Mouse (Mus musculus) embryonic fibroblast, embryonic 13.5 days (primary cell): ENCODE results near the gene Oxsm. TPM values are rescaled to one million over a fixed set of nuclear protein-coding genes. Genes with fewer than 3 reads are reported as not detected.

Experiments
- H3K27ac ChIP-seq: 2 replicates; pipeline ENCODE4 v1.5.1; 2012; ENCODE audit warnings: low read length, control low read depth, inconsistent platforms; ENCODE audit not compliant: insufficient read depth
- H3K4me1 ChIP-seq: 2 replicates; pipeline ENCODE4 v1.6.1; 2011; ENCODE audit warnings: low read length; ENCODE audit not compliant: control insufficient read depth, insufficient read depth
- H3K4me3 ChIP-seq: 2 replicates; pipeline ENCODE4 v1.5.1; 2011; ENCODE audit warnings: mild to moderate bottlenecking, control low read depth, low read length; ENCODE audit not compliant: insufficient read depth
- CTCF ChIP-seq: IDR thresholded peaks from 2 replicates; pipeline ENCODE4 v1.5.1; 2011; ENCODE audit warnings: mild to moderate bottlenecking, control low read depth, low read length, moderate library complexity, borderline replicate concordance; ENCODE audit not compliant: insufficient read depth
- POLR2A ChIP-seq: IDR thresholded peaks from 2 replicates; pipeline ENCODE4 v1.6.1; 2011; ENCODE audit warnings: low read depth, mild to moderate bottlenecking, control low read depth, low read length, moderate library complexity
- polyA plus RNA-seq: library from polyadenylated mRNA; stranded (reverse); fragments of >200 nt; gene quantifications from 2 replicates; pipeline ENCODE4 v1.2.4, GENCODE M21; 2011; ENCODE audit warnings: low read depth; ENCODE audit not compliant: missing spikeins, insufficient read length

The Oxsm gene
- polyA plus RNA-seq, 1 experiment = 8.1 TPM

- no peaks in the 10 kb centered on the region for H3K4me1 ChIP-seq
- TF ChIP-seq POLR2A = peak; percentile 71
- no peak for TF ChIP-seq CTCF
- peak overlapping the region; percentile 71 for H3K27ac ChIP-seq
- H3K4me3 ChIP-seq = peak overlapping the region; percentile 70
These were observed 6.5 kb downstream of the Oxsm start for GRCm38 (mm10) chr14:16242947-16243602.

DNA sequence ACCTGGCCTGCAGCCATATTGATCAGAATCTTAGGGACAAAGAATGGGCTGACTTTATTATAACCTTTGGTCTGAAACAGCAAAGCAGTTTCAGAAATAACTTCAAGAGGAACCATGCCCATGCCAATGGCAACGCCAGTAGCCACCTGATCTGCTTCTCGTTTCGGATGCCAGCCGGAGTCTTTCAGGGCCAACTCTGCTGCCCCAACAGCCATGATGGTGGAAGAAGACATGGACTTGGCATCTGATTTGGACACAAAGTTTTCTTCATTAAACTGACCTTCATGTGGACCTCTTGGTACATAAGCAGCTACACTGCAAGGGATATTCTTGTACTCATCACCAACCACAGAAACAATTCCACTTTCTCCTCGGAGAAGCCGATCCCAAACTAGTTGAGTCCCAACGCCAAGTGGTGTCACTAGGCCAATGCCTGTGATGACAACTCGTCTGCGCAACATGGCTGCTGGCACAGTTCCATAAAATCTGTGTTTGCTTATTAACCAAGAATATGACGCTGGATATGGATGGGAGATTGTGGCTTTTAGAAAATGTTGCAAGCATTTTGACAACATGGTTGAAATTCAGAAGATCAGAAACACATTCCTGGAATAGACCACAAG, 7.3 kb downstream of the Oxsm start:
- TF ChIP-seq CTCF (no peak), POLR2A (no peak)
- H3K4me3 ChIP-seq = peak overlapping the region; percentile 70
- H3K4me1 ChIP-seq = no peaks in the 10 kb centered on the region
- H3K27ac ChIP-seq = no peak overlapping the region

DNA sequence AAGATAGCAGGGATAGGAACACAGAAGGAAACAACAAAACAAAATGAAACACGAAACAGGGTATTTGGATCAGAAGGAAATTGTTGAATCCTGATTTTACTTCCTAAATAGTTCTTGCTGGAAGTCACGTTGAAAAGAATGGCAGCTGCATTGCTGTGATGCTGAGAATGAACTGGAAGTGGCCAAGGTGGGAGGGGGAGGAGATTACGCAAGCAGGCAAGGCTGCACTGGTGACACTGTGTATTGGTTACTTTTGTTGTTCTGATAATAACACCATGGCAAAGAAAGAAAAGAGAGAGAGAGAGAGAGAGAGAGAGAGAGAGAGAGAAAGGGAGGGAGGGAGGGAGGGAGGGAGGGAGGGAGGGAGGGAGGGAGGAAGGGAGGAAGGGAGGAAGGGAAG, 13.1 kb downstream of the Oxsm start:
- no peak for TF ChIP-seq CTCF
- no peak for TF ChIP-seq POLR2A
- Histone ChIP-seq H3K27ac (no peak overlapping the region), H3K4me3 (no peak overlapping the region), H3K4me1 (no peaks in the 10 kb centered on the region)

DNA sequence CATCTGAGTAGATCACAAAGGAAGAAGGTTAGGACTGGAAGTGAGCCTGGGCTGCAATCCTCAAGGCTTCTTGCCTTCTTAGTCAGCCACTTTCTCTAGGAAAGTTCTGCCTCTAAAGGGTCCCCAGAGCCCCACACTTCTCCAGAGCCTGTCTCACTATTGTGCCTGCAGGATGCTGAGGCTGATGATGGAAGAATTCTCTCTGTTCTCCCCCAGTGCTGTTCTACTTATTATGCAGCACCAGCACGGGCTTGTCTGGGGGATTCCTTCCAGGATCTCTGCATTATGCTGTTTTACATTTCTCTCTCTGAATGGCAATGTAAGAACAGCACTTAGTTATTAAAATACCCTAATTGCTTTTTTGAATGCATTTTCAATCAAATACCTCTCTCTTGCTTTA, 16.1 kb downstream of the Oxsm start:
- H3K4me1 ChIP-seq = no peaks in the 10 kb centered on the region
- H3K27ac ChIP-seq = no peak overlapping the region
- no peak overlapping the region for H3K4me3 ChIP-seq
- TF ChIP-seq POLR2A = no peak
- no peak for TF ChIP-seq CTCF

DNA sequence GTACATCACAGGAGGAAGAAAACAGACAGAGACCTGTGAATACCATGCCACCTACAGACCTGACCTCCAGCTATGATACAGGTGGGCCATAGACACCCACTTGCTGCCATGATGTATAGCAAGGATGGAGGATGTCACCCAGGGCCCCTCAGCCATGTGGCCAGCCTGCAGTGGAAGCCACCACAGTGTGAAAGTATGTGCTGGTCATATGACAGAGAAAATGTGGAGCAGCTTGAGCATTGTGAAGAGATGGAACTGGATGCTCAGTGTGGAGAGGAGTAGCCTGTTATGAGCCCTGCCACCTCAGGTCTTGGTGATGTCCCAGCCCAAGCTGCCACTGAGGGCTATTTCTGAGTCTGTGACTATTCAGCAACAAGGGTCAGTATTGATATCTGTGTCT, 19.0 kb downstream of the Oxsm start:
- no peak for TF ChIP-seq CTCF
- TF ChIP-seq POLR2A = no peak
- Histone ChIP-seq H3K4me3 (no peak overlapping the region), H3K4me1 (no peaks in the 10 kb centered on the region), H3K27ac (no peak overlapping the region)

- H3K4me1 ChIP-seq = no peaks in the 10 kb centered on the region
- TF ChIP-seq POLR2A (no peak), CTCF (no peak)
- H3K27ac ChIP-seq = no peak overlapping the region
- H3K4me3 ChIP-seq = no peak overlapping the region
These were observed 20.2 kb downstream of the Oxsm start for GRCm38 (mm10) chr14:16229395-16229794.

DNA sequence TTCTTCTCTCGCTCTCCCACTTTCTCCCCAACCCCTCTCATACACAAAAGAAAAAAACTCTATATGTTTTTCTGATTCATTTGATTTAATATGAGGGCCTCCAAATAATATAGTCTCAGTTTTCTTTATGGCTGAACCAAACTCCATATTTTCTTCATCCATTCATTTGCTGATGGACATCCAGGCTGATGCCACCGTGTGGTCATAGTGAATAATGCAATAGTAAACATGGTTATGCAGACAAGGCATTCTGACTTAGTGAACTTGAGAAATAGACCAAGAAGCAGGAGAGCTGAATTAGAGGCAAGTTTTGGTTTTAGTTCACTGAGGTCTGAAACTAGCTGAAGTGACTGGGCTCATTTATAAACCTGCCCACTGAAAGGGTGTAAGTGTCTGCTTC, 30.6 kb downstream of the Oxsm start:
- TF ChIP-seq POLR2A (no peak), CTCF (no peak)
- H3K4me1 ChIP-seq = no peaks in the 10 kb centered on the region
- no peak overlapping the region for H3K27ac ChIP-seq
- no peak overlapping the region for H3K4me3 ChIP-seq

DNA sequence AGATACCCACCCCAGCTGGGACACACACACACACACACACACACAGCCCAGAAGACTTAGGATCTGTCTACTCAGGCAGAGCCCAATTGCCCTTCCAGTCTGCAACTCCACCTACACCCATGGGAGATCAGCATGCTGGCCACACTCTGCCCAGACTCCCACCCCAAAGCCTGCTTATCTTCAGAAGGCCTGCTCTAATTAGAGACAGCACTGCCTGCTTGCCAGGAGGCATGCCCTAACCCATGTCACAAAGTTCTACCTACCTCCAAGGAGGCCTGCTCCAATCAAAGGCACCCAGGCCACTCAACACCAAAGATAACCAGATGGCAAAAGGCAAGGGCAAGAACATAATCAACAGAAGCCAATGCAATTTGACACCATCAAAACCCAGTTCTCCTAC, 41.9 kb downstream of the Oxsm start:
- Histone ChIP-seq H3K27ac (no peak overlapping the region), H3K4me3 (no peak overlapping the region), H3K4me1 (no peaks in the 10 kb centered on the region; the same call in 1 of the 2 replicates)
- TF ChIP-seq POLR2A (no peak), CTCF (no peak)

DNA sequence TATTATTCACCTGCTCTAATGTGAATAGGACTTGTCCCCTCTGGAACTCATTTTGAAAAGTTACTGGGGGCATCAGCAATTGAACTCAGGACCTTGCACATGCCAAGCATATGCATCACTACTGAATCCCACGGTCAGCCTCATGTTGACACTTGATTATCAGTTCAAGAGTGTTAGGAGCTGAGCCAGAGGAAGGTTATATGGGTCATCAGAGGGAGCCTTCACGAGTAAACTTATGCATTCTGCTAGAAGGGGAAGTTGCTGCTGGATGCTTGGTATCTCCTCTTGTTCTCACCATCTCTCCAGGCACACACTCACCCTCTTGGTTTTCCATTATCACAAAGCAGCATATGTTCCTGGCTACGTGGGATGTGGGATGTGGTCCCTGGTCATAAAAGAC, 47.9 kb downstream of the Oxsm start:
- Histone ChIP-seq H3K4me1 (no peaks in the 10 kb centered on the region; the same call in 1 of the 2 replicates), H3K27ac (no peak overlapping the region), H3K4me3 (no peak overlapping the region)
- no peak for TF ChIP-seq POLR2A
- TF ChIP-seq CTCF = no peak

DNA sequence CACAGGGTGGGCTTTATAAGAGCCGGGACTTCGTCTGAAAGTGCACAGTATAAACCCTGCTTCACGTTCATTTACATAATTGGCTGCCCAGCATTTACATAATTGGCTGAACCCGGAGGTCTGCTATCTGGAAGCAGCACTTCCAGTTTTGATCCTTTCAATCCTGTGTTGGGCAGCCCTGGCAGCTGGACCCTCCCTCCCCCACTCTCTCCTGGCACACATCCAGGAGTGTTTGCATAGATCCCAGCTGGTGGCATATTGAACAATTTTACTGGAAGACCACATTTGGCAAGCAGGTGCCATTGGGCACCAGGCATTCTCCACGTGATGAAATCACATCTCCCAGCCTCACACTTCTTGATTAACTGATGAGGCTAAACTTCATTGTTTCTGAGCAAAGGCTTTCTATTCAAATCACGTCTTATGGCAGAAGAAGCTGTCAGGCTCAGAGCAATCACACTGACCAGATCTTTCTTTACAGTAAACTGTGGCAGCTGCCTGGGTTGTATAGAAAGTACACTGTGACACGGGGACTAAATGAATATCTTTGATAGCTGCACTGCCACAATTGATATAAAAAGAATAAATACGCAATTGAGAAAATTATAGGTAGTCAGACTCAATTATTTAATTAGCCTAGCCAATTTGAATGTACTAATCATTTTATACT, 48.5 kb downstream of the Oxsm start:
- Histone ChIP-seq H3K4me3 (no peak overlapping the region), H3K4me1 (no peaks in the 10 kb centered on the region; the same call in 1 of the 2 replicates), H3K27ac (no peak overlapping the region)
- TF ChIP-seq CTCF (no peak), POLR2A (no peak)
